In the genomic region with DNA sequence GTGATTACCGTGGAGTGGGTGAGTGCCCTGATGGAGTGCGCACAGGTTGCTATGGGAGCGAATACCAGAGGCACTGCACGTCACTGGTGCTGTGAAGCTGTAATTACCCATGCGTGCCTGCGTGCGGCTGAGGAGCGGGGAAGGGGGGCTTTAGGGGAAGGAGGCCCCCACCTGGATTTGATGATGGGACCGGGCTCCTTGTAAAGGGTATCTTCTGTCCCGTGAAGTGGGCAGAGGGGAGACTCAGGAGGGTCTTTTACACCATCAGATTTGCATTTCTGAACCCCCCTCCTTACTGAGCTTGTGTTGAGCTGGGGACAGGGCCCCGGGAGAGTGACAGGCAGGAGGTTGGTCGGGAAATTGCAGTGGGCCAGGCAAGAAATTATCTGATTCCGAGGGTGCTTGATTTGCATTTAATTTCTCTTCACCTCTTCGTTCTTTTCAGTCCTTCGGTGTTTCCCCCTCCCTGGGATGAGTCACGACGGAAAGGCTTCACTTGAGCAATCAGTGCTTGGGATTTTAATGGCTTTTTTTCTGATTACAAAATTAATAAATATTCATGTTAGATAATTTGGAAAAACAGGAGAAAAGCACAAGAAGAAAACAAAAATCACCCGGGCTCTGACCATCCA, we compare ENCODE assay signal across 8 mouse cellular contexts. TPM values are rescaled to one million over a fixed set of nuclear protein-coding genes. Genes with fewer than 3 reads are reported as not detected.
A peak's percentile ranks its signal among the peaks of the same experiment; 100 is the strongest.
DNase-seq lines count a peak whose midpoint lies in the region; ATAC-seq and TF ChIP-seq lines count a peak whose summit lies in the region.
"Had no signal": no experiment of that assay in that cellular context is flagged by ENCODE, and none has a peak within 500 bp of the region (broad histone marks: within the 10 kb centered on the region; RNA-seq: fewer than 3 reads in every experiment).

No protein-coding gene starts in this region.

- H3K9ac ChIP-seq in lung, embryonic 14.5 days = 0 out of 2 replicates have a peak overlapping the region, but pooled peaks have one; percentile 27
- 0 out of 2 replicates have a peak overlapping the region, but pooled peaks have one; percentile 7 for H3K9ac ChIP-seq in embryonic facial prominence, embryonic 12.5 days
- H3K9ac ChIP-seq in hindbrain, embryonic 15.5 days = 0 out of 2 replicates have a peak overlapping the region, but pooled peaks have one; percentile 23
- H3K9ac ChIP-seq in limb, embryonic 11.5 days (ENCODE audit: low read length) = no peak overlapping the region; the same call in 1 of the 2 replicates

- peak overlapping the region; percentile 44 for H3K4me2 ChIP-seq in lung, embryonic 14.5 days
- peak overlapping the region; percentile 45 for H3K4me2 ChIP-seq in embryonic facial prominence, embryonic 12.5 days (replicated peaks)
- H3K4me2 ChIP-seq in hindbrain, embryonic 15.5 days = peak overlapping the region; percentile 59
- H3K4me2 ChIP-seq in limb, embryonic 11.5 days (ENCODE audit: low read depth, severe bottlenecking) = peak overlapping the region; percentile 30; the same call in 1 of the 2 replicates

- DNase-seq in lung, embryonic 14.5 days = peak; percentile 53
- DNase-seq in lung, postnatal 10 days = no peak
- peak; percentile 73 for DNase-seq in limb, embryonic 11.5 days (ENCODE audit: low spot score)
- DNase-seq in right cerebral cortex, postnatal 10 days (ENCODE audit: low spot score in 2 of 2) = peak; percentile 84 to 91
- DNase-seq in gastrocnemius, postnatal 14 days = no peak

- H3K27ac ChIP-seq in lung, embryonic 14.5 days (ENCODE audit: low read depth) = 0 out of 2 replicates have a peak overlapping the region, but pooled peaks have one; percentile 25
- peak overlapping the region; percentile 89 for H3K27ac ChIP-seq in embryonic facial prominence, embryonic 12.5 days
- peak overlapping the region; percentile 77 for H3K27ac ChIP-seq in hindbrain, embryonic 15.5 days (replicated peaks)
- H3K27ac ChIP-seq in limb, embryonic 11.5 days (replicated peaks; ENCODE audit: low read depth, low read length) = peak overlapping the region; percentile 93

- 0 out of 2 replicates have a peak overlapping the region, but pooled peaks have one; percentile 3 for H3K4me3 ChIP-seq in lung, embryonic 14.5 days (ENCODE audit: low read depth, low read length)
- H3K4me3 ChIP-seq in embryonic facial prominence, embryonic 12.5 days = peak overlapping the region; percentile 9; the same call in 1 of the 2 replicates
- H3K4me3 ChIP-seq in hindbrain, embryonic 15.5 days = peak overlapping the region; percentile 23
- H3K4me3 ChIP-seq in limb, embryonic 11.5 days (ENCODE audit: low read depth, low read length) = no peak overlapping the region

- intact Hi-C loops in gastrocnemius, postnatal 14 days (cut with DNase I; ENCODE audit: low total_unique reads) = no loop called here

- H3K4me1 ChIP-seq in lung, embryonic 14.5 days (ENCODE audit: insufficient read depth) = peaks cover 27% of the 10 kb centered on the region
- H3K4me1 ChIP-seq in embryonic facial prominence, embryonic 12.5 days = peaks cover 53% of the 10 kb centered on the region
- peaks cover 36% of the 10 kb centered on the region for H3K4me1 ChIP-seq in hindbrain, embryonic 15.5 days (replicated peaks)
- peaks cover 31% of the 10 kb centered on the region for H3K4me1 ChIP-seq in limb, embryonic 11.5 days (ENCODE audit: control insufficient read depth, insufficient read depth, low read length)

- peak; percentile 41 for ATAC-seq in lung, embryonic 14.5 days (ENCODE audit: insufficient read depth)
- peak; percentile 63 for ATAC-seq in embryonic facial prominence, embryonic 12.5 days (ENCODE audit: insufficient number of reproducible peaks, insufficient read depth, low FRiP score, low TSS enrichment)
- ATAC-seq in hindbrain, embryonic 15.5 days (ENCODE audit: low FRiP score, low read depth) = peak; percentile 90
- ATAC-seq in limb, embryonic 11.5 days (ENCODE audit: insufficient number of reproducible peaks, low FRiP score, low TSS enrichment, low read depth) = peak; percentile 45; the same call in 1 of the 2 replicates

- no peaks in the 10 kb centered on the region for H3K36me3 ChIP-seq in lung, embryonic 14.5 days (ENCODE audit: insufficient read depth)
- no peaks in the 10 kb centered on the region for H3K36me3 ChIP-seq in embryonic facial prominence, embryonic 12.5 days
- H3K36me3 ChIP-seq in hindbrain, embryonic 15.5 days = no peaks in the 10 kb centered on the region
- H3K36me3 ChIP-seq in limb, embryonic 11.5 days (ENCODE audit: control insufficient read depth, insufficient read depth, low read length) = no peaks in the 10 kb centered on the region

- H3K27me3 ChIP-seq in lung, embryonic 14.5 days (ENCODE audit: insufficient read depth, low read length) = no peaks in the 10 kb centered on the region
- no peaks in the 10 kb centered on the region for H3K27me3 ChIP-seq in embryonic facial prominence, embryonic 12.5 days
- no peaks in the 10 kb centered on the region for H3K27me3 ChIP-seq in hindbrain, embryonic 15.5 days
- no peaks in the 10 kb centered on the region for H3K27me3 ChIP-seq in limb, embryonic 11.5 days (ENCODE audit: control insufficient read depth, insufficient read depth, low read length)

- peak; percentile 40; the same call in 1 of the 2 replicates for TF ChIP-seq CTCF in lung, embryonic 14.5 days (IDR thresholded peaks at IDR 0.05; ENCODE audit: low read depth)

- WGBS in lung, embryonic 14.5 days = 13% methylated on average over 18 of the region's 18 CpGs
- 3% methylated on average over 17 of the region's 18 CpGs for WGBS in embryonic facial prominence, embryonic 12.5 days
- WGBS in hindbrain, embryonic 15.5 days = 4% methylated on average over 18 of the region's 18 CpGs
- 5% methylated on average over 18 of the region's 18 CpGs for WGBS in limb, embryonic 11.5 days

- no peaks in the 10 kb centered on the region for H3K9me3 ChIP-seq in lung, embryonic 14.5 days (ENCODE audit: low read depth, low read length)
- no peaks in the 10 kb centered on the region for H3K9me3 ChIP-seq in embryonic facial prominence, embryonic 12.5 days
- H3K9me3 ChIP-seq in hindbrain, embryonic 15.5 days = no peaks in the 10 kb centered on the region
- H3K9me3 ChIP-seq in limb, embryonic 11.5 days (ENCODE audit: control insufficient read depth, low read length) = no peaks in the 10 kb centered on the region

RNA-seq across cellular contexts. Expression of a gene that starts 7.3 kb away (rescaled TPM):
- 0.11 TPM in 1 of 2 replicates, not detected in the other for polyA plus RNA-seq in lung, embryonic 14.5 days (2014; fragmentation: Nextera tagmentation; extraction: Ambion mirVana)
- polyA plus RNA-seq in embryonic facial prominence, embryonic 12.5 days (2016; fragmentation: Nextera tagmentation; extraction: Ambion mirVana) = 0.22 and 0.33 TPM in 2 replicates
- not detected in 2 replicates for polyA plus RNA-seq in hindbrain, embryonic 15.5 days (2015; fragmentation: Nextera tagmentation; extraction: Ambion mirVana)
- 0.33 and 0.55 TPM in 2 replicates for polyA plus RNA-seq in limb, embryonic 11.5 days (2014; fragmentation: Nextera tagmentation; extraction: Ambion mirVana)
- under 1 TPM; 0.31 to 0.43 TPM for total RNA-seq in gastrocnemius, postnatal 14 days (2021)
- polyA plus RNA-seq: small intestine, adult 2 months had no signal

RNA-seq across cellular contexts. Expression of a gene that starts 20.9 kb away (rescaled TPM):
- polyA plus RNA-seq in lung, embryonic 14.5 days (2014; fragmentation: Nextera tagmentation; extraction: Ambion mirVana) = 1.9 and 3.0 TPM in 2 replicates
- 0.22 and 0.29 TPM in 2 replicates for polyA plus RNA-seq in embryonic facial prominence, embryonic 12.5 days (2016; fragmentation: Nextera tagmentation; extraction: Ambion mirVana)
- 0.73 and 1.0 TPM in 2 replicates for polyA plus RNA-seq in hindbrain, embryonic 15.5 days (2015; fragmentation: Nextera tagmentation; extraction: Ambion mirVana)
- polyA plus RNA-seq in limb, embryonic 11.5 days (2014; fragmentation: Nextera tagmentation; extraction: Ambion mirVana) = 0.27 TPM in 1 of 2 replicates, not detected in the other
- not detected for total RNA-seq in gastrocnemius, postnatal 14 days (2021)

RNA-seq across cellular contexts. Expression of a gene that starts 49.9 kb away (rescaled TPM):
- 0.07 and 0.14 TPM in 2 replicates for polyA plus RNA-seq in lung, embryonic 14.5 days (2014; fragmentation: Nextera tagmentation; extraction: Ambion mirVana)
- 0.79 and 1.3 TPM in 2 replicates for polyA plus RNA-seq in embryonic facial prominence, embryonic 12.5 days (2016; fragmentation: Nextera tagmentation; extraction: Ambion mirVana)
- 0.52 and 0.96 TPM in 2 replicates for polyA plus RNA-seq in hindbrain, embryonic 15.5 days (2015; fragmentation: Nextera tagmentation; extraction: Ambion mirVana)
- polyA plus RNA-seq in limb, embryonic 11.5 days (2014; fragmentation: Nextera tagmentation; extraction: Ambion mirVana) = 1.6 and 1.7 TPM in 2 replicates
- under 1 TPM; 0.13 to 0.25 TPM for total RNA-seq in gastrocnemius, postnatal 14 days (2021)
- polyA plus RNA-seq: small intestine, adult 2 months had no signal

Comparison
In these comparisons a context has a peak if more than half of its experiments do, and no peak if none do; other contexts are left out.
1. DNase-seq: peak in lung, embryonic 14.5 days (single experiment), limb, embryonic 11.5 days (single experiment) and right cerebral cortex, postnatal 10 days (2 of 2); none in lung, postnatal 10 days (single experiment) and gastrocnemius, postnatal 14 days (single experiment).
2. H3K27ac ChIP-seq: peak in every context shown above with its lines; median percentile 93 in limb, embryonic 11.5 days; 89 in embryonic facial prominence, embryonic 12.5 days; 77 in hindbrain, embryonic 15.5 days; 25 in lung, embryonic 14.5 days.
3. Peak in every context shown above with its lines, with median percentiles within 50 percentile points of each other: ATAC-seq and H3K4me2 ChIP-seq.